Mouse (Mus musculus): ENCODE measurements around the gene Rptor.

Rptor gene

DNA sequence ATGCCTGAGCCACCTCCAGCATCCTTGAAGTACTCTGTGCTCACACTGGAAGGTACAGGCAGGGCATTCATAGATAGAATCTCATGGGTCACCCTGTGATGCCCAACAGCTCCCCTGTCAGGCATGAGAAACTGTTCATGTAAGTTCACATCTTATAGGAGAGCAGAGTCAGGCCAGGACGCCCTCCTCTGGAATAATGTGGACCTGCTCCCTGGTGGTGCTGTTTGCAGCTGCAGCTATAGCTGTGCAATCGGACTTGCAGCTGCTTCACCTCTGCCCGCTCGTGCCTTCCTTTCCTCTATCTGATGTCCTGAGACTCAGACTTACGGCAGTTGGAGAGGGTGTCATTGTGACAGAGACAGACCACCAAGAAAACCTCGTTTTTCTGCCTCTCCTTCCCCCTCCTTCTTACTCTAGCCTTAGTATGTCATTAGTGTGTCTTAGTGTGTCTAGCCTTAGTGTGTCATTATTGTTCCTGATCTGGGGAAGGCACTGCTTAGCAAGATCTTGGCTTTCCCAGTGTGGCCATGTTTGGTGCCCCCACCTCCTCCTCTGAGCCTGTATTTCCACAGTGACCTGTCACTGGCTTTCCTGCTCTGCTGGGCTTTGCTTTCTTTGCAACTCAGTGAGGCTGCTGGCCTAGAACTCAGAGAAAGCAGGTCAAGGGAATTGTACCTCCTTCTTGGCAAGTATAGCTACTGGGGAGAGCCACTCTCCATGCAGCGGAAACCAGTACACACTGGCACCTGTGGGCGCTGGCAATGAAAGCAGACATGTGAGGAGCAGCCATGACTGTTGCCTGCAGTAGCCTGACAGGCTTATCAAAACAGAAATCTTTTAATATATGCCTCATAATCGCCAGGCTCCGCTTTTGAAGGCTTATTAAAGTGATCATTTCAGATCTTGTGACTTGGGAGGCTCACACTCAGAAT lies 237.0 kb downstream of the Rptor start:
- no peak for DNase-seq (ENCODE audit: extremely low read depth, low read depth, low spot score)

DNA sequence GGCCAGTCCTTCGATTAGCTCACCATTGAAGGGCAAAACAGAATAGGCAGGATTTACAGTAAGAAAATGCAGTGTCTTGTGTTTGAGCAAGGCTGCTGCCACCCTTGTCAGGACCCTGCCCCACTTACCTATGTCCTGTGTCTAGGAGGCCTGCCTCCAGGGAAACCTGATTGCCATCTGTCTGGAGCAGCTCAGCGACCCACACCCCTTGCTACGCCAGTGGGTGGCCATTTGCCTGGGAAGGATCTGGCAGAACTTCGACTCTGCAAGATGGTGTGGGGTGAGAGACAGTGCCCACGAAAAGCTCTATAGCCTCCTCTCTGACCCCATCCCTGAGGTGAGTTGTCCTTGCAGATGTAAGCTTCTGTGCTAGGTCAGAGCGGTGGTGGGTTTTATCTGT lies 243.9 kb downstream of the Rptor start:
- DNase-seq (ENCODE audit: extremely low read depth, low read depth, low spot score), result no peak

DNA sequence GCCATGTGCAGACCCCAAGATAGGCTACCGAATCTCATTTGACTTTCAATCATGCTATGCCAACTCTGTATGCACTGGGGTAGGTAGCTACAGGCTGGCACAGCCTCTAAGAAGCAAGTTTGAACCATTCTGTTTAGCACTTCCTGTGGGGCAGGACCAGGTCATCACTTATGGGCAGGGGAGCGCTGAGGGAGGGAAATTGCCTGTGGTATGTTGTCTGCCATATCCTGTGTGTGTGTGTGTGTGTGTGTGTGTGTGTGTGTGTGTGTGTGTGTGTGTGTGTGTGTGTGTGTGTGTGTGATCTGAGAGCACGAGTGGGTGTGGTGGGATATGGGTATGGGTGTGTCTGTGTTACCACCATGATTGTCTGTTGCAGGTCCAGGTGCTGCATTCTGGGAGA lies 244.4 kb downstream of the Rptor start:
- DNase-seq (ENCODE audit: extremely low read depth, low read depth, low spot score), result no peak

DNA sequence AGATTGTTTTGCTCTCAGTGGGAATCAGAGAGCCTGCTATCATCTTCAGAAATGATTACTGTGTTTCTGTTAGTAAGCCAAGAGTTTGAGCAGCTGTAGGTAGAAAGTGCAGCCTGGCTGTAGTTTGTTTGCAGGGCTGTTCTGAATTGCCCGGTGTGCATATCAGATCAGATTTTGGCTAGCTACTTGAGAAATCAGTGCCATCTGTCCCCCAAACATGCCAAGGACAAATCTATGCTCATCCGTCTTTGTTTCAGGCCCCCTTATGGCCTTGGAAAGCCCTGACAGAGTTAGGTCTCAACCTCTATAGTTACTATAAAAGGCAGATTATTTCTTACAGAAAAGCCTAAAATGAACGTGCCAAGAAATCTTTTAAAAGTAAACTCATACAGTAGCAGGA lies 244.9 kb downstream of the Rptor start:
- no peak for DNase-seq (ENCODE audit: extremely low read depth, low read depth, low spot score)

DNA sequence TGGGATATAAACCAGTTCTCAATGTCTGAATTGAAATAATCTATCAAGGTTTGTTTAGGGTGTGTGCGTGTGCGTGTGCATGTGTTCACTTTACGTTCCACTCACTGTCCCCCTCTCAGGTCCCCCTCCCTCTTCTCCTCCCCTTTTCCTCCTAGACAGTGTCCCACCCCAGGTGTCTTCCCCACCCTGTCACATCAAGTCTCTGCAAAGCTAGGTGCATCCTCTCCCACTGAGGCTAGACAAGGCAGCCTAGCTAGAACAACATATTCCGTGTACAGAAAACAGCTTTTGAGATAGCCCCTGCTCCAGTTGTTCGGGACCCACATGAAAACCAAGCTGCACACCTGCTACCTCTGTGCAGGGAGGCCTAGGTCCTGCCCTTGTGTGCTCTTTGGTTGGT lies 245.5 kb downstream of the Rptor start:
- no peak for DNase-seq (ENCODE audit: extremely low read depth, low read depth, low spot score)

DNA sequence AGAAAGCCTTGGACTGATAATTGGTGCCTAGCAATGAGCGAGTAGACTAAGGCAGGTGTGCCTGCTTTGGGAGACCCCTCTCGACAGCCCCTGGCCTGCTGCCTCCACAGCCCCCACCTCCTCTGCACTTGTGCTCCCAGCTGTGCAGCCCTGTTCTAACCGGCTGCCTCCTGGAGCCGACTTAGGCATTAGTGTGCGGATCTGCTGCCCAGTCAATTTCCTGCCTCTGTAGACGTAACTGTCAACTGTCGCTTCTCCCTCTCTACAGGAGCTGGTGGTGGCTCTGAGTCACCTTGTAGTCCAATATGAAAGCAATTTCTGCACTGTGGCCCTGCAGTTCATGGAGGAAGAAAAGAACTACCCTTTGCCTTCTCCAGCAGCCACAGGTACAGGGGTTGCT lies 253.3 kb downstream of the Rptor start:
- no peak for DNase-seq (ENCODE audit: extremely low read depth, low read depth, low spot score)

DNA sequence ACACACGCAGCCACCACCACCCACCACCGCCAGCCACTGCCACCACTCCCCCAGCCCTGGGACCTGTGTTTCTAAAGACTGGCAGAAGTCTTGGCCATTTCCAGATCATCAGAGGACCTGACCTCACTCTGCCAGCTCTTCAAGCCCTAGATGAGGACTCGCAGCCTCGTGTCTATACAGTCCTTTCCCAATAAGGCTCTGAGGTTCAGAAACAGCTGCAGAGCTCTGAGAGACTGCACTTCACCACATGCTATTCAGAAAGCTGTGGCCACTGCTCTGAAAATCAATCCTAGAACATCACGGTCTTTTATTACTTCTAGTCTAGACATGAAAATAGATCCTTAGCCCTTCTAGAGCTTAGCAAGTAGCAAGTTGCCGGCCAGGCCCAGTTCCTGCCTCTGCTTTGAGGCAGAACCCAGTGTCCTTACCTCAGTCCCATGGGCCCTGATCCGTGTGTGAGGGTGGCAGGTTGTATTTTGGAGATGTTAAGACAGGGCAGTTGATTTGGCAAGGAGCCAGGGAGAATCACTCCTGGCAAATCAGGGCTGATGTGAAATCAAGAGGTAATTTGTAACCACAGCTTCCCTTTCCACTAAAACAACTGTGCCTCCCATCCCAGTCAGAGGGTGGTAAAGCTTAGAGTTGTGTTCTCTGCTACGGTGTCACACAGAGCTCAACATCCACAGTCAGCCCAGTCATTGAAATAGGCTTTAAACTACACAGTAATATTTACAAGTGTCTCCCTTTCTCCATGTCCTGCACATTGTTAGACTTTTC lies 260.0 kb downstream of the Rptor start:
- no peak for DNase-seq (ENCODE audit: extremely low read depth, low read depth, low spot score)

DNA sequence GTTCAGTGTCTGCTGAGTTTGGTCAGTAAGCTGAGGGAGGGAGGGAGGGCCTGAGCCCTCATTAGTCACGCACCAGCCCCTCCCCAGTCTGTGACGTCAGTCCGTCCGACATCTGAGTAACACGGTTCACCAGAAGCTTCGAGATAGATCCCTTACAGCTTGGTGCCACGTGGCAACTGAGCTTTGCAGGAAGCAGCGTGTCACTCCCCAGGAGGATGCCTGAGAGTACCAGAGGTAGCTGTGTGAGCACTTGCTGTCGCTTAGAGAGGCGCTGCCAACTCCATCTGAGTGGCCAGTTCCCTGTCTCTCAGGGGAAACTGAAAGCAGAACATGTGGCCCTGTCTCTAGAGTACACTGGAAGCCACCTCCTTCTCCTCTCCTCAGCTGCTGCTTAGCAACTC lies 260.7 kb downstream of the Rptor start:
- no peak for DNase-seq (ENCODE audit: extremely low read depth, low read depth, low spot score)

DNA sequence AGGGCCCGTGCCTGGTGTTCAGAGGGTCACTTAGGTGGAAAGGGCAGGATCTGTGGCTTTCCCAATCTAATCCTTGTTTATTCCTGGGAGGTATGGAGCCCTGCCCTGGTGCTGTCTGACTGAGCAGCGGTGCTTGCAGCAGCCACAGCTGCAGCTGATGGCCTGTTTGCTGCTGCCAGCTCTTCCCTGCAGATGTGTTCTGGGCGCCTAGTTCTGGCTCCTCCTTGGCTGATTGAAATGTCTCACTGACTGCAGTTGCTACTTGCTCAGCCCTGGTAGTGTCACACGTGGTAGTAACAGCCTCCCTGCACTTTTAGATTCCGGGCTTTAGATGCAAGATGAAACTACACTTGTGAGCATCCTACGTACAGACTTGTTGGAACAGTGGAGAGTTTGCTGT lies 264.1 kb downstream of the Rptor start:
- DNase-seq (ENCODE audit: extremely low read depth, low read depth, low spot score), result no peak

DNA sequence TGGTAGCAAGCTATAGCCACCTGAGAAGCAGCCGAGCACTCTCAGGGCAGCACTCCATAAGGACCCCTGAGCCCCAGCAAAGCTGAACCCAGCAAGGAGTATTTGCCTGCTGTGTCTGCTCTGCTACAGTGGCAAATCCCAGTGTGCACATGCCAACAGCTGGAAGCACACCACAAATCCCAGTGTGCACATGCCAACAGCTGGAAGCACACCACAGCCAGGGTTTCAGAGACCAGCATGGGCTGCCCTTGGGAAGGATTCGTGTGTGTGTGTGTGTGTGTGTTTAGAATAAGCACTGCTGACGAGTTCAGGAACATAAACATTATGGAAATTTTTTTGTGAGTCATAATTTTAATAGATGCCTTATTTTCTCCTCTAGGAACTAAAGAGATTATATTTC lies 265.4 kb downstream of the Rptor start:
- no peak for DNase-seq (ENCODE audit: extremely low read depth, low read depth, low spot score)

DNA sequence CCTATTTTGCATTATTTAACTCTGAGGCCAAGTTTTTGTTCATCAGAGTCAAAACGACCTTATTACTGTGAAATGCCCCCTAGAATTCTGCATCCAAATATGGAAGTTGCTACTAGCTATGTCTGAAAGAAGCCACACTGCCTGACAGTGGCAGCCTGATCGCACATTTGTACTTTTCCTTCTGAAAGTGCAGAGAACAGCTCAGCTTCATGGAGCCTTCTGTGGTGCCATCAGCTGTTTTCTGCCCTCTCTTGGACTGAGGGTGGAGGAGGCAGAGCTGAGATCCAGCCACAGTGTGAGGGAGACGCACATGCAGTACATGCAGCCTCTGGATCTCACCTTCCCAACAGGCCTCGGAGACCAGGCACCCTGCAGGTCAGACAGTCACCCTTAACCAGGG lies 265.9 kb downstream of the Rptor start:
- no peak for DNase-seq (ENCODE audit: extremely low read depth, low read depth, low spot score)

DNA sequence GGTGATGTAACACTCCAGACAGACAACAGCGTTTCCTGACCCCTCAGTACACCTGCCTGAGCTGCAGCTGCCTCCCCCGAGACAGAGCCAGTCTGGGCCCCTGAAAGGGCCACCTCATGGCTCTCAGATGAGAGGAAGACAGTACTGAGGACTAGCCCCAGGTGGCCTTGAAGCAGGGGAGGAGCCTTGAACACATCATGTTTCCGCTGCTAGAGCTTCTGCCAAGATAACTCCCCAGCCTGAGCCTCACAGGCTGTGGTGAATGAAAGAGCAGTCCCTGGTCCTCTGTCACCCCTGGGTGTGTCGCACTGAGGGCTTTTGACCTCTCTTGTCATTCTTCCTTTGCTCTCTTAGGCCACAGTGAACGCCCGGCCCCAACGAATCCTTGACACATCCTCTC lies 268.4 kb downstream of the Rptor start:
- no peak for DNase-seq (ENCODE audit: extremely low read depth, low read depth, low spot score)

DNA sequence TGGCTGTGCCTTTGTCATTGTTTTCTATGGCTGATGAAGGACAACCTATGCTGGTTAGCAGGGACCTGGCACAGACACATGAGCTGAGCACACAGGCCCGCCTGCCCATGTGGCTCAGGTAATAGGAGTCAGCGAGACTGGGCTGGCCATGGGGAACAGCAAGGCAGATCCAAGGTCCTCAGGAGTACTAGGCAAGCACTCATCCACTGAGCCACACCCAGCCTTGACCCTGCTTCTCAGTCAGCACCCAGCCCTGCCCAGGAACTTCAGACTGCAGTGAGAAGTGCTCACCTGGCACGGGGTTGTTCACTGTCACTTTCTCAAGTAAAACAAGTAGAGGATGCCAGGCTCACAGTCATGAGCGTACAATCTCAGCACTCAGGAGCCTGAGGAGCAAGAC lies 270.9 kb downstream of the Rptor start:
- DNase-seq (ENCODE audit: extremely low read depth, low read depth, low spot score), result no peak

DNA sequence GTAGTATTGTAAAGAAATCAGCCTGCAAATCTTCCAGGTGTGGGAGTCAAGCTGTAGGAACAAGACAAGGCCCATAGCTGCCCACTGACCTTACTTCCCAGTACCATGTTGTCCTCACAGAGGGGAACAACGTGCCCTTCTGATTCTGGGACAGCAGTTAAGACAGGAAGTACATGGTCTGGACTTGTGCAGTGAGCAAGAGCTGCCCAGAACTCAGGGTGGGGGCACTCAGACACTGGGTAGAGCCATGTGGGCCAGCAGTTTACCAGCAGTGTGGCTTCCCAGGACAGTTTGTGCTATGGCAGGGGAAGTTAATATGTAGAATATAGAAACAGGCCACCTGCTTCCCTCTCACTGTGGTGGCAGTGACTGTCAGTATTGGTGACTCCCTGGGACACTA lies 272.1 kb downstream of the Rptor start:
- no peak for DNase-seq (ENCODE audit: extremely low read depth, low read depth, low spot score)

DNA sequence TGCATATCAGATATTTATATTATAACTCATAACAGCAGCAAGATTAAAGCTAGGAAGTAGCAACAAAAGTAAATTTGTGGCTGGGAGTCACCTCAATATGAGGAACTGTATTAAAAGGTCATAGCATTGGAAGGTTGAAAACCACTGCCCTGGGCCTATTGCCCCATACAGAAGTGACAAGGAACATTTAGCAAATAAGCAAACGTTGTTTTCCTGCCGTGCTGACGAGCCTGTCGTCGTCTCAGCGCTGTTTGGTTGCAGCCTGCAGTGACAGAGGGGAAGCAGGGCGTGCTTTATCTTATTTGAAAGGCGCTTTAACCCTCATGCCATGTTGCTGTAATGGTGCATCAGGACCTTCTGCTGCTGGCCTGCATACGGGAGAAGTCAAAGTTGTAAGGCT lies 273.0 kb downstream of the Rptor start:
- DNase-seq (ENCODE audit: extremely low read depth, low read depth, low spot score), result no peak

DNA sequence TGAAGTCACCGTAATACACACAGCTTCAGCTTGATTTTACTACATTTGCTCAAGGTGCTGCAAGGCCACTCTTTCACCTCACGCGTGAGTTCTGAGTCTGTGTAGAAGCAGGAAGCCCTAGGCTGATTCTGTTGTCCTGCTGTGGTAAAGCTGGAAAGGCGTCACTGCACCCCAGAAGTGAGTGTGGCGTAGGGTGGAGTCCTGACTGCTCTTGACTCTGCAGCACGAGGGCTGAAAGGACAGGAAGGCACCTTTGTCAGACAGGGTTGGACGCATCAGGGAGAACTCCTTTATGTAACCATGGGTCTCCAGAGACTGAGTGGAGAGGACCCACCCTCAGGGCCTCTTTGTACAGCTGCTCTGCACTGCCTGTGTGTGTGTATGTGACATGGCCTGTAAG lies 274.4 kb downstream of the Rptor start:
- DNase-seq (ENCODE audit: extremely low read depth, low read depth, low spot score), result no peak

DNA sequence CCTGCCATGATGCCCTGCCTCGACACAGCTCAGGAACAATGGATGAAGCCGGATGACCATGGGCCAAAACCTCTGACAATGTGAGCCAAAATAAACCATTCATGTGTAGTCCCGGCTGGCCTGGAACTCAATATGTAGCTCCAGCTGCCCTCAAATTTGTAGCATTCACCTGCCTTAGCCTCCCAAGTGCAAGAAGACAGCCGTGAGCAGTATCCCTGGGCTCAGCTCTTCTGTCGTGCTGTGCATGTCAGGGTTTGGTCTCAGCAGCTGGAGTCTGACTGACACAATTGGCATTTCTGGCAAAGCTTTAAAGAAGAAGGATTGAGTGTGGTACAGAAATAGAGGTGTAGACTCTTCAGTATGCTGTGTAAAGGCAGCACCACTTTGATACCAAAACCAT lies 276.9 kb downstream of the Rptor start:
- DNase-seq (ENCODE audit: extremely low read depth, low read depth, low spot score), result no peak

DNA sequence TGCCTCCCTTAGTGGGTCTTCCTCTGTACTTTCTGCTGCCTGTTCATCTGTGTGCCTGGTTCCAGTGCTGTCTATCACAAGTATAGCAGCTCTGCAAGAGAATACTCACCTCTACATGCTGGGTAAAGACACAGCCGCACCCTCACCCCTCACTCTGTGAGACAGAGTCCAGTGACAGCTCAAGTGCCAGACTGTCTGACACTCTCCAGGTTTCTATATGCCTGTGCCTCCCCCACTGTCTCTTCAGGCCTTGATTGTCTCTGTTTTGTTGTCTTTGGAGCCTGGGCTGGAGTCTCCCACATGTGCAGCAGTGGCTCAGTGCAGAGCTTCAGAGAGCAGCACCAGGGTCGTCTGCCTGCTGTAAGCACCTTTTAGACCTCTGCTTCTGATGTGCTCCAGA lies 280.9 kb downstream of the Rptor start:
- no peak for DNase-seq (ENCODE audit: extremely low read depth, low read depth, low spot score)

DNA sequence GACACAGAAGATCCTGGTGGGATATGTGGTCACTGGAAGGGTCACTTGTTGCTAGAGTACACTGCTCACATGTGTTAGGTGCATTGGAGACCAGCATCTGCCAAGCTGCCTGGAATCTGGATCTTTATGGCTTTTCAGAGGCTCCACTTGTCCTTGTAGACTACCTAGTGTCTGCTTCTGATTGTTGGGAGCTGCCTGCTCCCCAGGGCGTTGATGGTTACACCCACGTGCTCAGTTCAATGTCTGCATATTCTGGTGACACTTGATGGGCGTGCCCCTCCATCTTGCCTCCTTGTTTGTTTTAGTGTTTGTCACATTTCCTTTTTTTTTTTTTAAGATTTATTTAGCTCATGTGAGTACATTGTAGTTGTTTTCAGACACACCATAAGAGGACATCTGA lies 287.3 kb downstream of the Rptor start:
- DNase-seq (ENCODE audit: extremely low read depth, low read depth, low spot score), result no peak

DNA sequence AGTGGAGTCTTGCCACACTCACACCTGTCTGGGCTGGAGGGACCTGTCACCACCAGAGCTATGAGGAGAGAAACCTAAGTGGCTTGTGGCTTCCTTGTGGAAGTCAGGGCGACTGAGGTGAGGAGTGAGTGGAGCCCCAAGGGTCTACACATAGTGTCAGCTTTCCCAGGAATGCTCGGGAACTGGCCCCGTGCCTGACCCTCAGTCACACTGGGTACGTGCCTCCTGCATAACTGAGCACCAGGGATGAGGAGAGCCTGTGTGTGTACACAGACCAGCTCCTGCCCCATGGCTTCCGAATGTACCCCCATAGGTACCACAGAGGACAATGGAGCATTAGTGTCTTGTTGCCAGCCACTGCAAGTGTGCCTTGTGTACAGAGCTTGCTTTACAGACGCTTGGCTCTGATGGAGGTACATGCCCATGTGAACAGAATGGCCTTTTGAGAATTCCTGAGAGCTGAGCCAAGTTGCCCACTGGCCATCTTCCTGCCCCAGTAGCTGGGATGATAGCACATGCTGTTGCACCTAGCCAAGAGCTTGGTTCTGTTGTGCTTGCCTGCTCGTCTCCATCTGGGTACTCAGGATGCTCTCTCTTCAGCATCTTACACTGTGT lies 289.0 kb downstream of the Rptor start:
- no peak for DNase-seq (ENCODE audit: extremely low read depth, low read depth, low spot score)

DNA sequence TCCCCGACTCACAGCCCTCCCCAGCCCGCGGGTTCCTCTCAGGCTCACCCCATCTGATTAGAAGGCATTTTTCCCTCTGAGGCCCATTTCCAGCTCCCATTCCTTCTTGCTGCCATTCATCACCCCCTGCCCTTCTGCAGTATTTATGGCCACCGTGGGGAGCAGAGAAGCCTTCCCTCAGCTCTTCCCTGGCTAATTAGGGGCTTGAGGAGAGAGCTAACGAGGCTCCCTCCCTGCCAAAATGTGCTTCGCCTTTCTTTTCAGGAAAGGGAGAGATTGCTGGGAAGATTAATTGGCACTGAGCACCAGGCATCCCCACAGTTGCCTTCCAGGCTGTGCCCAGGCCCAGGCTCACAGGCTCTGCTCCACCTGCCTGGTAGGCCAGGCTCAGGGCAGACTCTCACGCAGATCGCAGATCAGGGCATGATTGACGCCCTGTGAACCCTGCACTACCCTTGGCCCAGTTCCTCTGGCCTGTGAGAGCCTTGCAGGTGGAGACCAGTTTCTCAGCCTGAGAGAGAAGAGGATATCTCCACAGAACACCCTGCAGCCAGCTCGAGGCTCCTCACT lies 291.0 kb downstream of the Rptor start:
- no peak for DNase-seq (ENCODE audit: extremely low read depth, low read depth, low spot score)

DNA sequence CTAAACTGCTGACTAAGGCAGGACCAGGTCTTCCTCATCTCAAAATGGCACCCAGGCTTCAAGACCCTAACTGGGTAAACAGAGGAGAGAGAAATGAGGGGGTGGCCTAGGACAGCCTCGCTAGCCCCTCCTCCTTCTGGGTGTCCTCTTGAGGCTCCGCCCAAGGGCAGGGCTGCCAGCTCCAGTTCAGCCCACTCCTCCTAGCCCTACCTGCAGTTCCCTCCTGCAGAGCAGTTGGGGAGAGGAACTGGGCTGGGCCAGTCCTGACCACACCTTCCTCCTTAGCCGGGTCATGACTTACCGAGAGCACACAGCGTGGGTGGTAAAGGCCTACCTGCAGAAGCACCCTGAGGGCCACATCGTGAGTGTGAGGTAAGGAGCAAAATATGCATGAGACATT lies 291.9 kb downstream of the Rptor start:
- peak; percentile 50 for DNase-seq (ENCODE audit: extremely low read depth, low read depth, low spot score)

All from fat pad, adult 2 months (tissue).